Mouse (Mus musculus) bone marrow macrophage, adult 2 months (primary cell): Measurements from ENCODE around the gene Tbc1d2b. TPM values are rescaled to one million over a fixed set of nuclear protein-coding genes. Genes with fewer than 3 reads are reported as not detected.

ENCODE experiments used
- H3K27ac ChIP-seq: 2 replicates; pipeline ENCODE4 v1.5.1; 2012; ENCODE audit warnings: low read depth, low read length; ENCODE audit not compliant: insufficient read depth
- H3K4me1 ChIP-seq: 2 replicates; pipeline ENCODE4 v1.6.1; 2012; ENCODE audit warnings: low read length; ENCODE audit not compliant: control insufficient read depth, insufficient read depth
- H3K4me3 ChIP-seq: 2 replicates; pipeline ENCODE4 v1.5.1; 2012; ENCODE audit warnings: mild to moderate bottlenecking, low read length, moderate library complexity; ENCODE audit not compliant: insufficient read depth
- CTCF ChIP-seq: IDR thresholded peaks from 2 replicates; pipeline ENCODE4 v1.5.1; 2012; ENCODE audit warnings: low read depth, mild to moderate bottlenecking, low read length, moderate library complexity
- POLR2A ChIP-seq: IDR thresholded peaks from 2 replicates; pipeline ENCODE4 v1.6.1; 2012; ENCODE audit warnings: mild to moderate bottlenecking, low read depth, low read length, borderline replicate concordance
- polyA plus RNA-seq: library from polyadenylated mRNA; stranded (reverse); fragments of >200 nt; gene quantifications from 2 replicates; pipeline ENCODE4 v1.2.4, GENCODE M21; 2012; ENCODE audit not compliant: missing spikeins, insufficient read depth, insufficient read length

Gene Tbc1d2b
- polyA plus RNA-seq, 1 experiment: 55.0 TPM

GRCm38 (mm10) chr9:90183550-90183949 is 87.1 kb downstream of the Tbc1d2b start:
- Histone ChIP-seq H3K4me3 (no peak overlapping the region), H3K4me1 (peaks cover 21% of the 10 kb centered on the region), H3K27ac (no peak overlapping the region)
- TF ChIP-seq CTCF (no peak), POLR2A (no peak)

- TF ChIP-seq CTCF (no peak), POLR2A (no peak)
- no peak overlapping the region for H3K27ac ChIP-seq
- H3K4me3 ChIP-seq: no peak overlapping the region
- peaks cover 21% of the 10 kb centered on the region for H3K4me1 ChIP-seq
These were observed 87.8 kb downstream of the Tbc1d2b start for GRCm38 (mm10) chr9:90182636-90183421.

- no peak overlapping the region for H3K4me3 ChIP-seq
- peaks cover 21% of the 10 kb centered on the region for H3K4me1 ChIP-seq
- TF ChIP-seq POLR2A: no peak
- no peak overlapping the region for H3K27ac ChIP-seq
These were observed 88.8 kb downstream of the Tbc1d2b start for GRCm38 (mm10) chr9:90181656-90182388.

- Histone ChIP-seq H3K4me3 (no peak overlapping the region), H3K27ac (no peak overlapping the region), H3K4me1 (peaks cover 7% of the 10 kb centered on the region)
- TF ChIP-seq CTCF: no peak
- TF ChIP-seq POLR2A: no peak
These were observed 91.2 kb downstream of the Tbc1d2b start for GRCm38 (mm10) chr9:90179409-90179808.

- Histone ChIP-seq H3K4me1 (peaks cover 11% of the 10 kb centered on the region), H3K4me3 (no peak overlapping the region), H3K27ac (no peak overlapping the region)
- no peak for TF ChIP-seq CTCF
- no peak for TF ChIP-seq POLR2A
These were observed 97.3 kb downstream of the Tbc1d2b start for GRCm38 (mm10) chr9:90173330-90173729.

GRCm38 (mm10) chr9:90172528-90173321 is 97.9 kb downstream of the Tbc1d2b start:
- Histone ChIP-seq H3K27ac (no peak overlapping the region), H3K4me3 (no peak overlapping the region), H3K4me1 (peaks cover 11% of the 10 kb centered on the region)
- TF ChIP-seq CTCF (no peak), POLR2A (no peak)

- TF ChIP-seq CTCF (no peak), POLR2A (no peak)
- H3K4me3 ChIP-seq: no peak overlapping the region
- H3K4me1 ChIP-seq: peaks cover 11% of the 10 kb centered on the region
- no peak overlapping the region for H3K27ac ChIP-seq
These were observed 99.2 kb downstream of the Tbc1d2b start for GRCm38 (mm10) chr9:90171421-90171820.

GRCm38 (mm10) chr9:90169965-90170364 is 100.6 kb downstream of the Tbc1d2b start:
- no peak for TF ChIP-seq POLR2A
- TF ChIP-seq CTCF: no peak
- Histone ChIP-seq H3K27ac (no peak overlapping the region), H3K4me1 (peaks cover 11% of the 10 kb centered on the region), H3K4me3 (no peak overlapping the region)

- H3K4me1 ChIP-seq: no peaks in the 10 kb centered on the region
- TF ChIP-seq POLR2A (no peak), CTCF (no peak)
- H3K27ac ChIP-seq: no peak overlapping the region
- no peak overlapping the region for H3K4me3 ChIP-seq
These were observed 104.0 kb downstream of the Tbc1d2b start for GRCm38 (mm10) chr9:90166615-90167014.
